Comparison of ENCODE assay signal across 7 mouse cellular contexts in genomic region chr8:84799136-84799931, GRCm38 (mm10). TPM values are rescaled to one million over a fixed set of nuclear protein-coding genes. Genes with fewer than 3 reads are reported as not detected.
DNase-seq lines count a peak whose midpoint lies in the region; ATAC-seq and TF ChIP-seq lines count a peak whose summit lies in the region.

No protein-coding gene starts in this region.

- peak overlapping the region; percentile 47 for H3K4me3 ChIP-seq in cerebellum, adult 2 months (replicated peaks; ENCODE audit: insufficient read depth, low read depth, low read length)
- peak overlapping the region; percentile 65 for H3K4me3 ChIP-seq in intestine, postnatal 0 days (ENCODE audit: low read depth, low read length)
- peak overlapping the region; percentile 74 for H3K4me3 ChIP-seq in lung, embryonic 14.5 days (ENCODE audit: low read depth, low read length)
- peak overlapping the region; percentile 70 for H3K4me3 ChIP-seq in olfactory bulb, adult 2 months (ENCODE audit: insufficient read depth, low read depth, low read length)

- 1% methylated on average over 96 of the region's 108 CpGs for WGBS in cerebellum, adult 2 months
- 1% methylated on average over 84 of the region's 108 CpGs for WGBS in intestine, postnatal 0 days
- WGBS in lung, embryonic 14.5 days = under 1% methylated on average over 86 of the region's 108 CpGs
- WGBS in olfactory bulb, adult 2 months = 4% methylated on average over 105 of the region's 108 CpGs

- H3K36me3 ChIP-seq in intestine, postnatal 0 days (ENCODE audit: control insufficient read depth, insufficient read depth) = 0 out of 2 replicates have a peak, but pooled peaks cover 5% of the 10 kb centered on the region
- peaks cover 13% of the 10 kb centered on the region; the same call in 1 of the 2 replicates for H3K36me3 ChIP-seq in lung, embryonic 14.5 days (ENCODE audit: insufficient read depth)

- peak; percentile 64 for DNase-seq in 3T3-L1 (ENCODE audit: low read depth, low spot score)
- DNase-seq in CD4-positive helper T cell, adult 2 months (ENCODE audit: low read depth, low spot score) = peak; percentile 40
- peak; percentile 73 to 83 for DNase-seq in cerebellum, adult 2 months
- DNase-seq in gastrocnemius, postnatal 14 days = peak; percentile 84
- DNase-seq in lung, embryonic 14.5 days = peak; percentile 84

- peak overlapping the region; percentile 98 for H3K4me2 ChIP-seq in intestine, postnatal 0 days (replicated peaks; ENCODE audit: low read depth)
- peak overlapping the region; percentile 89 for H3K4me2 ChIP-seq in lung, embryonic 14.5 days

- no peaks in the 10 kb centered on the region for H3K9me3 ChIP-seq in intestine, postnatal 0 days (ENCODE audit: control insufficient read depth)
- no peaks in the 10 kb centered on the region for H3K9me3 ChIP-seq in lung, embryonic 14.5 days (ENCODE audit: low read depth, low read length)

- 0 out of 2 replicates have a peak, but pooled peaks have one; percentile 5 for TF ChIP-seq POLR2A in cerebellum, adult 2 months (IDR thresholded peaks at IDR 0.05; ENCODE audit: borderline replicate concordance, insufficient read depth, low read length)
- no peak for TF ChIP-seq POLR2A in olfactory bulb, adult 2 months (IDR thresholded peaks at IDR 0.05; ENCODE audit: insufficient read depth, low read depth, low read length)

- ATAC-seq in intestine, postnatal 0 days = no peak
- ATAC-seq in lung, embryonic 14.5 days (ENCODE audit: insufficient read depth) = peak; percentile 36

- peak overlapping the region; percentile 78 for H3K9ac ChIP-seq in intestine, postnatal 0 days (ENCODE audit: low read depth, low read length)
- peak overlapping the region; percentile 99 for H3K9ac ChIP-seq in lung, embryonic 14.5 days

- H3K4me1 ChIP-seq in cerebellum, adult 2 months (ENCODE audit: control insufficient read depth, insufficient read depth, low read length) = peaks cover 38% of the 10 kb centered on the region
- no peaks in the 10 kb centered on the region for H3K4me1 ChIP-seq in intestine, postnatal 0 days (replicated peaks; ENCODE audit: control insufficient read depth, insufficient read depth, low read length)
- H3K4me1 ChIP-seq in lung, embryonic 14.5 days (ENCODE audit: insufficient read depth) = peaks cover 22% of the 10 kb centered on the region
- H3K4me1 ChIP-seq in olfactory bulb, adult 2 months (ENCODE audit: control insufficient read depth, insufficient read depth, low read length) = peaks cover 20% of the 10 kb centered on the region

- no peak for TF ChIP-seq CTCF in cerebellum, adult 2 months (IDR thresholded peaks at IDR 0.05; ENCODE audit: borderline replicate concordance, insufficient read depth, low read depth, low read length)
- TF ChIP-seq CTCF in intestine, postnatal 0 days (IDR thresholded peaks at IDR 0.05; ENCODE audit: low read depth) = peak; percentile 15; the same call in 1 of the 2 replicates
- TF ChIP-seq CTCF in lung, embryonic 14.5 days (IDR thresholded peaks at IDR 0.05; ENCODE audit: low read depth) = 0 out of 2 replicates have a peak, but pooled peaks have one; percentile 5
- TF ChIP-seq CTCF in olfactory bulb, adult 2 months (IDR thresholded peaks at IDR 0.05; ENCODE audit: insufficient read depth, low read depth, low read length) = no peak

- H3K27me3 ChIP-seq in cerebellum, adult 2 months (ENCODE audit: control insufficient read depth, insufficient read depth, low read length) = no peaks in the 10 kb centered on the region
- peaks cover 46% of the 10 kb centered on the region for H3K27me3 ChIP-seq in intestine, postnatal 0 days (replicated peaks; ENCODE audit: control insufficient read depth, insufficient read depth, low read length)
- peaks cover 22% of the 10 kb centered on the region for H3K27me3 ChIP-seq in lung, embryonic 14.5 days (ENCODE audit: insufficient read depth, low read length)

- peak overlapping the region; percentile 92 for H3K27ac ChIP-seq in cerebellum, adult 2 months (ENCODE audit: insufficient read depth, low read length)
- peak overlapping the region; percentile 66 for H3K27ac ChIP-seq in intestine, postnatal 0 days (ENCODE audit: low read depth, low read length)
- H3K27ac ChIP-seq in lung, embryonic 14.5 days (ENCODE audit: low read depth) = peak overlapping the region; percentile 93
- 0 out of 2 replicates have a peak overlapping the region, but pooled peaks have one; percentile 1 for H3K27ac ChIP-seq in olfactory bulb, adult 2 months (ENCODE audit: insufficient read depth, low read depth, low read length)

- intact Hi-C loops in gastrocnemius, postnatal 14 days (cut with DNase I; ENCODE audit: low total_unique reads) = loop anchor here (5.0 kb wide), 1 partner anchor 62 kb away; no protein-coding TSS in a partner anchor

RNA-seq across cellular contexts. Expression of gene Nfix, which starts 0.8 kb away (rescaled TPM):
- 98.5 and 105 TPM in 2 replicates for polyA plus RNA-seq in cerebellum, adult 2 months (2012; rRNA removed)
- 100 to 1,000 TPM; 531 to 566 TPM for total RNA-seq in gastrocnemius, postnatal 14 days (2021)
- 11.2 and 12.0 TPM in 2 replicates for polyA plus RNA-seq in intestine, postnatal 0 days (2015; fragmentation: Nextera tagmentation; extraction: Ambion mirVana)
- polyA plus RNA-seq in lung, embryonic 14.5 days (2014; fragmentation: Nextera tagmentation; extraction: Ambion mirVana) = 42.3 and 44.1 TPM in 2 replicates
- polyA plus RNA-seq in olfactory bulb, adult 2 months (2012; ENCODE audit: insufficient read depth, insufficient read length, low replicate concordance, missing spikeins) = not detected in 2 replicates

RNA-seq across cellular contexts. Expression of gene Dand5, which starts 23.3 kb away (rescaled TPM):
- 16.1 and 16.2 TPM in 2 replicates for polyA plus RNA-seq in cerebellum, adult 2 months (2012; rRNA removed)
- total RNA-seq in gastrocnemius, postnatal 14 days (2021) = 1 to 10 TPM; 6.0 to 7.2 TPM
- polyA plus RNA-seq in intestine, postnatal 0 days (2015; fragmentation: Nextera tagmentation; extraction: Ambion mirVana) = 1.9 and 2.2 TPM in 2 replicates
- 4.5 and 4.6 TPM in 2 replicates for polyA plus RNA-seq in lung, embryonic 14.5 days (2014; fragmentation: Nextera tagmentation; extraction: Ambion mirVana)
- polyA plus RNA-seq in olfactory bulb, adult 2 months (2012; ENCODE audit: insufficient read depth, insufficient read length, low replicate concordance, missing spikeins) = not detected in 2 replicates

RNA-seq across cellular contexts. Expression of gene Gadd45gip1, which starts 32.0 kb away (rescaled TPM):
- 45.3 and 45.5 TPM in 2 replicates for polyA plus RNA-seq in cerebellum, adult 2 months (2012; rRNA removed)
- 10 to 100 TPM; 28.4 to 28.8 TPM for total RNA-seq in gastrocnemius, postnatal 14 days (2021)
- polyA plus RNA-seq in intestine, postnatal 0 days (2015; fragmentation: Nextera tagmentation; extraction: Ambion mirVana) = 36.3 and 37.6 TPM in 2 replicates
- 44.2 and 45.0 TPM in 2 replicates for polyA plus RNA-seq in lung, embryonic 14.5 days (2014; fragmentation: Nextera tagmentation; extraction: Ambion mirVana)
- polyA plus RNA-seq in olfactory bulb, adult 2 months (2012; ENCODE audit: insufficient read depth, insufficient read length, low replicate concordance, missing spikeins) = not detected in 2 replicates

RNA-seq across cellular contexts. Expression of gene Rad23a, which starts 41.1 kb away (rescaled TPM):
- polyA plus RNA-seq in cerebellum, adult 2 months (2012; rRNA removed) = 117 and 120 TPM in 2 replicates
- 100 to 1,000 TPM; 122 to 124 TPM for total RNA-seq in gastrocnemius, postnatal 14 days (2021)
- 67.8 and 74.2 TPM in 2 replicates for polyA plus RNA-seq in intestine, postnatal 0 days (2015; fragmentation: Nextera tagmentation; extraction: Ambion mirVana)
- 118 and 123 TPM in 2 replicates for polyA plus RNA-seq in lung, embryonic 14.5 days (2014; fragmentation: Nextera tagmentation; extraction: Ambion mirVana)
- polyA plus RNA-seq in olfactory bulb, adult 2 months (2012; ENCODE audit: insufficient read depth, insufficient read length, low replicate concordance, missing spikeins) = not detected in 2 replicates

RNA-seq across cellular contexts. Expression of gene Calr, which starts 47.4 kb away (rescaled TPM):
- 343 and 394 TPM in 2 replicates for polyA plus RNA-seq in cerebellum, adult 2 months (2012; rRNA removed)
- total RNA-seq in gastrocnemius, postnatal 14 days (2021) = 100 to 1,000 TPM; 197 to 229 TPM
- 474 and 507 TPM in 2 replicates for polyA plus RNA-seq in intestine, postnatal 0 days (2015; fragmentation: Nextera tagmentation; extraction: Ambion mirVana)
- polyA plus RNA-seq in lung, embryonic 14.5 days (2014; fragmentation: Nextera tagmentation; extraction: Ambion mirVana) = 886 and 920 TPM in 2 replicates
- 225 TPM in 1 of 2 replicates, not detected in the other for polyA plus RNA-seq in olfactory bulb, adult 2 months (2012; ENCODE audit: insufficient read depth, insufficient read length, low replicate concordance, missing spikeins)

Comparison
In these comparisons a context has a peak if more than half of its experiments do, and no peak if none do; other contexts are left out.
1. H3K27ac ChIP-seq: peak in every context shown above with its lines; median percentile 93 in lung, embryonic 14.5 days; 92 in cerebellum, adult 2 months; 66 in intestine, postnatal 0 days; 1 in olfactory bulb, adult 2 months.
2. CTCF ChIP-seq: peak in intestine, postnatal 0 days (single experiment) and lung, embryonic 14.5 days (single experiment); none in cerebellum, adult 2 months (single experiment) and olfactory bulb, adult 2 months (single experiment).
3. RNA of gene Gadd45gip1, which starts 32.0 kb away (polyA plus RNA-seq): 45.3 to 45.5 TPM in cerebellum, adult 2 months, 44.2 to 45.0 TPM in lung, embryonic 14.5 days and 36.3 to 37.6 TPM in intestine, postnatal 0 days; not detected in olfactory bulb, adult 2 months; every median in the first group is over 10 times any median in the second.
4. Peak in every context shown above with its lines, with median percentiles within 50 percentile points of each other: DNase-seq and H3K4me3 ChIP-seq.